Mouse (Mus musculus) urinary bladder, postnatal 14 days (tissue): ENCODE measurements around the gene Lrrc17.

Source experiments
- DNase-seq: peaks from one replicate; pipeline ENCODE4 v3.0.0; 2021; ENCODE audit warnings: low spot score

Lrrc17 gene

DNA sequence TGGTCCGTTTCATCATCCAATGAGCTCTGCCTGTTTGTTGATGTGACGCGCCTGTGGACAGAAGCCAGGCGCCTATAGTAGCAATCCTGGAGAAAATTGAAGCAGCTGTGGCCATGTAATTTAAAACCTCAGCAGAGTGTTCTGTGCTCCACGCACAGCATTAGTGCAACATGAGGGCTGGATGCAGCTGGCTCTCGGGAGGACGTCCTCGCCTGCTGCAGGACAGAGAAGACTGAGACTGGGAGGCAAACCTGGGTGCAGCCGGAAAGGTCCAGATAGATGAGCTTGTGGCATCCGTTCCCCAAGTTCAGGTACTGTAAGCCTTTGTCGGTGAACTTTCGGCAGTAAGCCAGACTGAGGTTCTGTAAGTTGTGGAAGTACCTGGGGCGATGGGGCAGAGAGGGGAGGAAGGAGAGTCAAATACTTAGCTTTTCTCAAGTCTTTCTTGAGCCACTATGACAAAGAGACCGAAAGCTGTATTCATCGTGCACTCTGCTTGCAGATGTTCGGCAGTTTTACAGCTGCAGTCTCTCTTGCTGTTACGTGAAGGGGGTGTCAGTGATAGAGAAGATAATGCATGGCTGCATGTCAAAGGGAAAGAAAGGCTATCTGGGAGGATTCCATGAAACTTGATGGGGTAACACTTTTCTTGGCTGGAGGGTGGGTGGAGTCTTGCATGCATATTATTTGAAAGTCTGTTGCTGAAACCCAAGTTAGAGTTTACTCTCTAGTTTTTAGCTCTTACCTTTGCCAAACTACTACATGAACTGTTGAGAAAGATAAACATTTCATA is at the start of gene Lrrc17:
Gene Lrrc17 (plus strand): TSS at position 151 of the 793 bp plus-strand sequence.
- peak; percentile 19 for DNase-seq

DNA sequence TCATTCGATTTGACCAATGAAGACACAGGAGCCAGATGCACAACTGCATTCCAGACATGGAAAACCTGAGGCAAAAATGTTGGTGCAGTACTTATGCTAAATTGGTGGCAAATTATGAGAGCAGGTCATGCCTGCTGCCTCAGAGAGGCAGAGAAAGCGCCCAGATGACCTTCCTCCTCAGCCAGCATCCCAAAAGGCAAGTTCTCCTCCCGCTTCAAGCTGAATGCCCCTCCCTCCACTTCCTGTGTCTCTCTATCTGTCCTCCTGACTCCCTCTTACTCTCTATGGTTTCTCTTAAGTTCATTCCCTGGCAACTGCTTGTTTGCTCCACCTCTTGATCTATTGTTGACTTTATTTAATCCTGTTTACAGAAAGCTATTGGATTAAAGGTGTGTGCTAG is 48.6 kb upstream of the Lrrc17 start:
- no peak for DNase-seq

DNA sequence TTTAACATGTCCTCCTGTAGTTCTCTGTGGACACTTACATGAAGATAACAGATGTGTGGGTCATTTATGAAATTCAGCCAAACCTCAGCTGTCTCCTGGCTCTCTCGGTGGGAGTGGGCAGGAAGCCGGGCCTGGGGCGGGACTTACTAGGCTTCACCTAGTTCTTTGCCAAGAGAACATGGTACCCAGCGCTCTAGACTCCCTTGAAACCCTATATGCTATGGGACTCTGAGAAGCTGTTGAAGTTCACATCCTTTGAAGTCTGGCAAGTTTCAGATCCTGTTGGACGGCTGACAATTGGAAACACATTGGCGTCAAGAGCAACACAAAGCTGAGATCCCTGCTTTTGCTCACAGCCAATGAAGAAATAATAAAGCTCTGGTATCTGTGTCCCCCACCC is 47.0 kb upstream of the Lrrc17 start:
- DNase-seq = peak; percentile 10

DNA sequence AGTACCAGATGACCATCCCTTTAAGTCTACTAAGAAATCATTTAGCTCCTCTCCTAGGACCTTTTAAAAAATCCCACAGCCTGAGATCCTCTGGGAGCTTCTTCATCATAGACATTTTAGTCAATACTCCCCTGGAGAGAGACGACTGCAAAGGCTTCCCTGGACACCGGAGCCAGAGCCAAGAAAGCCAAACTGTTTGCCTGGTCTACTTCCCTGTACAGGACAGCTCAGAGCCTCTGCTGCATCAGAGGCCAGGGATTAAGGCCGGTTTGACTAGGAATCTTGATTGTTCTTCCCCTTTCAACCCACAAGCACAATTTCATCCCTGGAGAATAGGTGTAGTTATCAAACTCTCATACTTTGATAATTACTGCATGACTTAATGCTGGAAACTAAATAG is 46.5 kb upstream of the Lrrc17 start:
- no peak for DNase-seq

DNA sequence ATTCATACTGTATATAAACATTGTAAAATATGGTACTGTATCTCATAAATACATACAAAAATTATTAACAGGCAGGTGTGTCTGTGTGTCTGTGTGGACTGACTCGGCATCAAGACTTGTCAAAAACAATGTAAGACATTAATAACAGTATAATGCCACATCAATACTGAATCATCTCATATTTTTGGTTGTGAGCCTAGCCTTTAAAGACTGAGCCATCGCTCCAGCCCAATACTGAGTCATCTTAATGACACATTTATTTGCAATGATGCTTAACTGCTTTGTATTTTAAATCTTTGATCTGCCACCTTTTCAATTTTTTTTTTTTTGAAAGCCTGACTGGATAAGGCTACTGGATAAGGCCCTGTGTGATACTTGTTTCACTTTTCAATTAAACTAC is 44.9 kb upstream of the Lrrc17 start:
- no peak for DNase-seq

DNA sequence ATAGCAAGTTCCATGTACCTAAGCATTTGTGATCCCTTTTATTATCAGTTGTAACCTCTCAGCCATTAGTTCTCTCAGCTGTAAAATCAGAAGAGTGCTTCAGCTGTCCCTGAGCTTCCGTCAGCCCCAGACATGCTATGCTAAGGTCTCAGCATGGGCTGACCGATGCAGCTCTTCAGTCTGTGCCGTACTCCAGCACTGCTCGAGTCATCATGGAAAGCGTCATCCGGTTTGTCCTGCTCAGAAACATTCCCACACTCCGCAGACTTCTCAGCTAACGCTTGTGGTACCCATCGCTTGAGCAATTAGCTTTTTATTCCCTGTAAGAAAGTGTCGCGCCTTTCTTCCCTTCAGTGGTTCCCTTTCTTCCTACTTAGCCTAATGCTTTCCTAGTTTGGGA is 44.4 kb upstream of the Lrrc17 start:
- DNase-seq = no peak

DNA sequence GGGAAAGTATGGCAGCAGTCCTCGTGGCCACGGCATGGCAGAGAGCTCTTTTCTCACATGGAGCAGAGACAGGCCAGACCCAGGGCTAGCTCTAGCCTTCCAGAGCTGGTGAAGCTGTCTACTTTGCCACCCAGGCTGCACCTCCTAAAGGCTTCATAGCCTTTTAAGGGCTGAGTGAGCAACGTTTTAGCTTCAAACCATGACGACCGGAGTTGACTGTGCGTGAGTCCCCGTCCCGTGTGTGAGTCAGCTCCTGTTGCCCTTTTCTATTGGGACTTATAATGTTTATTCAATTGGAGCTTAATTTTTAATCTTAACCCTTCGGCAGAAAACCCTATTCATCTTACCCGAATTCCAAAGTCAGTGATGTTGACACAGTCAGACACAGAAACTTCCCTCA is 43.2 kb upstream of the Lrrc17 start:
- DNase-seq = no peak

DNA sequence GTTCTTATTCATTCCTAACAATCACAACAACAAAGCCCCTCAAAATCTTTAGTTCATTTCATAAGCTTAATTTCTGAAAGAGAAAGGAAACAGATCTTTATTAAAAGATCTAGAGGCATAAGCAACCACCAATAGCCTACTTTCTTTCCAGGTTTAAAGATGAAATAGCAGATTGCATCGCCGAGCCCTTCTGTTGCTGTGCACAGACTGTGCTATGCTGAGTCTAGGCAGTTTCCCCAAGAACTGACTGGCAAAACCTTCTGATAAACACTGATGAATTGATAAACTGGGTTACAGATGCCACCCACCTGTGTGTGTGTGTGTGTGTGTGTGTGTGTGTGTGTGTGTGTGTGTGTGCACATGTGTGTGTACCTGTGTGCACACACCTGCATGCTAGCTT is 42.4 kb upstream of the Lrrc17 start:
- DNase-seq = no peak

DNA sequence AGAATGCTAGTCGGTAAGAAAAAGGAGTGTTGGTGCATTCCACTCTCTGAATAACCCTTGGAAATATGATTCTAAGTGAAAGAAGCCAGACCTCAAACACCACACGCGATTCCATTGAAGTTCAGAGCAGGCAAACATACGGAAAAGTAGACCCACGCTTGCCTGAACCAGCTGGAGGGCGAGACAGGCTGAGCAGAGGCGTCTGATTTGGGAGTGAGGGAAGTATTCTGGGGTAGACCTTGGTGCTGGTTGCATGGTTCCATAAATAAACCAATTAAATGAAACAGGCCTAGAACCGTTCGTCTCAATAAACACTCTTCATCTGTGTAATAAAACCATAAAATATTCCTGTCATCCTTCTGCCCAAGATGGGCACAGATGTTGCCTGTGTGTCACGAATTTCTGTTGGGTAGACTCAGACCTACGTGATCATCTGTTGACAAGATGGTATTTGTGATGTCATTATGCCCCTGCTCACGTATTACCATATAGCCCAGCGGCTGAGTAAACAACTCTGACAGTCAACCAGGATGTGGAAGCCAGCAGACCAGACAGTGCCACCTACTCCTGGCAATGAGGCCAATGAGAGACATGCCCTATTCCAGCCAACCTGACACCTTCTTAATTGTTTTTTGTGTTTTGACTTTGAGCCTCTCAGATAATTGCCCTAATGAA is 40.3 kb upstream of the Lrrc17 start:
- no peak for DNase-seq

DNA sequence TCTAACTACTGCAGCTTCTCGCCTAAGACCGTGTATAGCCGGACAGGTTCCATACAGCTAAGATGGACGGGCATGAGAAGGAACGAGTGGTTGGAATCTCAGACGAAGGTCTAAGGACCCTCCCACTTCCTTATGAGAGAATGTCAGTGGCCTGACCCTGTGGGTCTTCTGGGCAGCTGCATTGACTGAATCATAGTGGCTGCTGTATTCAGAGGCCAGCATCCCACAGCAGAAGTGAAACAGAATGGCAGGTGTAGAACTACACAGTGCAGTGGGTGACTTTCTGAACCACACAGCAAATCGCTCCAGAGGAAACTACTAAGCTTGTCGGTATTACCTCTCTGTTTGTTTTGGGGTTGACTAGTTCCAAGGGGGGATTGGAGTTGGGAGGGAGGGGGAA is 38.2 kb upstream of the Lrrc17 start:
- no peak for DNase-seq

DNA sequence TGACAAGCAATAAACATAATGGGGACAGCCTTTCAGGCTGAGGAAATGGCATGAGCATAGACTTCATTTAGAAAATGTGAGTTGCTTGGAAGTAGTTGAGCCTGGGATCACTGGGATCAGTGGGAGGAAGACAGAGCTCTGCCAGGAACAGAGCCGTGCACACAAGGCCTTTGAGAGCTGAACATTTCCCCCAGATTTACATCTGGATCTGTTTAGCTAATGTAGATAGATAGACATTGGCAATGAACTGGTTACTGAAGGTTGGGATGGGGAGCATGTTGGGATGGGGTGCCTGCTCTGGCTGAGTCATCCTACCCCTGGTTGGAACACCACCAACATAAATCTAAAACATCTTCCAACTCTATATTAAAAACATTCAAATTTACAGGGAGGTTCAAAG is 36.5 kb upstream of the Lrrc17 start:
- no peak for DNase-seq

DNA sequence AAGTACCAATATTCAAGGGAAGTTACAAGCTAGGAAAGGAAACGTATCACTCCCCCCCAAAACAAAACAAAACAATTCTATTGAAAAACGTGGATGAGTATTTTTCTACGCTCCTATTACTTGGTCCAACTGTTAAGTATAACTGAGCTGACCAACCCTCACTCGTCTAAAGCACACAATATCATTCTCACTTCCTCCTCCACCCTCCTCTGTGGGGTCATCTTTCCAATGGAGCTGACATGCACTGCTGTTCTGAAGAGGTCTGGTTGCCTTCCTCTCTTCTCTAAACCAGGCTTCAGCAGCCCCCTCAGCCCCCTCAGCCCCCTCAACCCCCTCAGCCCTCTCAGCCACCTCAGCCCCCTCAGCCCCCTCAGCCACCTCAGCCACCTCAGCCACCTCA is 33.6 kb upstream of the Lrrc17 start:
- DNase-seq = no peak

DNA sequence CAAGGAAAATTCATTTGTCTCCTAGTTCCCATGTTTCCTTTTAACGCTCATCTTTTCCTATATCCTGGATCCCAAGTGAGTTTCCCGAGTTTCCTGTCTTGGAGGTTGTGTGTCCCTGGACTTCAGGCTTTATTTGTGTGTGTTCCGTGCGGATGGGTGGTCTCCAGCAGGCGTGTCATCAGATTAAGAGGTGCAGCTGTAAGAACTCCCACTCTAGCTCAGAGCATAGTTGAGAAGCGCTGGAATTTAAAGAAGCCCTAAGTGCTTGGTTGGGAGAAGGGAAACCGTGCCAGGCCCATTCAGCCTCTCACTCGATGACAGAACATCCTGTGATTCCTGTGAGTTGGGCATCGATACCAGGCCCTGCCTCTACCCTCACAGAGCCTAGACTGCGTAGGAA is 30.0 kb upstream of the Lrrc17 start:
- DNase-seq = no peak

DNA sequence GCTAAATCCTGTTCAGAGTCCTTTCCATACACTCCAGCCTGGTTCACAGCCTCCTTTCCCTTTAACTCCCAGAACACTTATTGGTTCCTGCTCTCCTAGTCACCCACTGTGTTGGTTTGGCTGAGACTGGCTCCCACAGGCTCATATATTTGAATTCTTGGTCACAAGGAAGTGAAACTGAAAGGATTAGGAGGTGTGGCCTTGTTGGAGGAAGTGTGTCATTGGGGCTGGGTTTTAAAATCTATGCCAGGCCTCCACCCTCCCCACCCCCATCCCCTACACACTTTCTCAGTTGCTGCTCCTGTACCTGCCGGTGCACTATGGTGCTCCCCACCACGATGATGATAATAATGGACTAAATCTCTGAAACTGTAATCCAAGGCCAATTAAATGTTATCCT is 25.8 kb upstream of the Lrrc17 start:
- no peak for DNase-seq

DNA sequence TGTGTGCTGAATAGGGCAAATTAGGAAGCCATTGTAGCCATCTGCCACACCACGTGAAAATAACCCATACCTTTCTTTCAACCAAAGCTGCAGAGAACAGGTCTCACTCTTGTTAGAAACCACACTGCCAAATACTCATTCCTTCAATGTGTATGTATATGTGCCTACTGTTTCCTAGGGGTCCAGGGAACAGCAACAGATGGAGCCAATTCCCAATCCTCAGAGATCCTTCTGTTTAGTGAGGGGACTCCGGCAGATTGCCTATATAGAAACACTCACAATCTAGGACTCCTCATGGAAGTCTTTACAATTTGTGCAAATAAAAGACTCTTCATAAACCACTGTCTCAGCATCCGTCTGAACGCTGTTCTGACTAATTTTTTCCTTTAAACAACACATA is 25.2 kb upstream of the Lrrc17 start:
- DNase-seq = no peak

DNA sequence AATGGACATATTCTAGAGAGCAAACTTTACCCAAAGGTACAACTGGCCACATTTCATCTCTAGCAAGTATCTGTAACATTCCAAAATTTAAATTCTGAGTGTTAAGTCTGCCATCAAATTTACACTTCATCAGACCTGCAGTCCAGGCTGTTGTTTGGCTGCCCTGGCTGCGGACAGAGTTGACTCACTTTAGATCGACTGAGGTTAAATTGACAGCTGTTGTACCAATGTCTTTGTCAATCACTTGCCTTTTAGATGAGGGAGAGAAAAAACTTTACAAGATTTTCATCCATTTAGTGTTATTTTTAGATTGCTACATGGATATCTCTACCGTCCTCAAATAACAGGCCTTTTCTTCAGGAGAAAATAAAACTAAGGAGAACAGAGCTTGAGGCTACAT is 24.2 kb upstream of the Lrrc17 start:
- DNase-seq = no peak

DNA sequence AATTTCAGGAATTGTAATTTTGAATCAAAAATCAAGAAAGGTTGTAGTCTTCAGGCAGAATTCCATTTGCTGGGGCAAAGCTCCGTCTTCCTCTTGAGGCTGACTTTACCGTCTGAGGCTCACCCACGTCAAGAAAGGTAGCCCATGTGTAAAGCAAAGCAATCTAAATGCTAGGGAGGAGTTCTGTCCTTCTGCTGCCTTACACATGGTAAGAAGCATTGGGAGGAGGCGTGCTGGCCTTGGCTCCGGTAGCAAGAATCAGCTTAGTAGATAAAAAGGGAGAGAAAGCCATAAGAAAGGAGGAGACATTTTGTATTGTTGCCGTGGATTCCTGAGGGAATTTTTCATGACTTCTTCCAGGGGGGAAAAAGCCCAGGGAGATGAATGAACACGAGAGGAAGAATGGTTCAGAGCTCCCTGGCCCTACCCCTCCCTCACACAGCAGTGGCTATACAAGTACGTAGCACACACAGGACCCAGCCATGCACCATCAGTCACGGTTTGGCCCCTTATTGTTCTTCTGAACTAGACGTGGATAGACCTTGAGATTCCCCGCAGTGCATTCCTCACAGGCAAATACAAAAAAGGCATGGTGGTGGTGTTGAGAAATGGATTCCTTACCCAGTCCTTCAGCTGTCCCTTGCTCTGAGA is 16.4 kb upstream of the Lrrc17 start:
- no peak for DNase-seq

DNA sequence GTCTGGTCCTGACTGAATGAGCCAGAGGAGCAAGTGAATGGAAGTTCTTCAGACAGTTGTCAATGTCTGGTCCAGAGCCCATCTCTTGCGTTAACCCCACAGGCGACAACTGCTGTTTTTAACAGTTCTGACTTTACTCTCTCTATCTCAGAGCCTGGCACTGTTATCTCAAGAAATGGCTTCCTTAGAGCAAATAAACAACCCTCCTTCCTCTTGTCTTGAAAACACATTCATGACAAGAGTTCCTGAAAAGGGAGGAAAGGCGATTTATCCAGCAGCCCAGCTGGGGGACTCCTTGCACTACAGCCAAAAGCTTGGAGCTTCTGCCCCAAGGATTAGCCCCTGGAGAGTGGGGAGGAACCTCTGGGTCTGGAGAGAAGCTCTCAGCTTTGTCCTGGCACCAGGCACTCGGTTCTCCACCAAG is 15.9 kb upstream of the Lrrc17 start:
- DNase-seq = peak; percentile 37

DNA sequence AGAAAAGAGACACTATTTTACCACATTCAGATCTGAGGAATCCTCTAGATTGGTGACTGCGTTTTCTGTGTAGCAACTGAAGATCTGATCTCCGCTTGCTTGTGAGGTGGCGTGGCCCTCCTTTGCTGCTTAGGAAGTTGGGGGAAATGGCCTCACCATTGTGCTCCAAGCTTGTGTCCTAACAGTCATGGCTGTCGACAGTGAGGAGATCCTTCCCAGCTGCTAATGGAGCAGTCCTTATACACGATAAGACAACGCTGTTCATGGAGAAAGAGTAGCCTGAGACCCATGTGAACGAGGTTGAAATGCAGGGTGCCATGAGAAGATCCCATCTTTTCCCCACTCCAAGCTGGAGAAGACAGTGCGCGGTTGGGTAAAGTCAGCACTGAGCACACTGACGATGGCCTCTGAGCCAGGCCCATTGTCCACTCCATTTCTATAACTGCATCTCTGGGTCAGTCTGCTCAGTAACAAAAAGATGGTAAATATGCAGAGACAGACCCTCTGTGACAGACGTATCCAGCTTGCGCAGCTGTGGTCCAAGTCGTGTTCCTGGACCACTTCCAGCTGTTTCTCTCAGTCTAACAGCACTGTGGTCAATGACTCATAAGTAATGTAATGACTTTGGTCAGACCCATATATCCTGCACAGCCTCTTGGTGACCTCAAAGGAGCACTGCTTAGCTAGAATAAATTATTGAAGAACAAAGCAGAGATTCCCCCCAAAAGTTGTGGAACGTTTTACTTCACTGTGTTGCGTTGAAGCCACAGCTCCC is 15.1 kb upstream of the Lrrc17 start:
- DNase-seq = peak; percentile 33

DNA sequence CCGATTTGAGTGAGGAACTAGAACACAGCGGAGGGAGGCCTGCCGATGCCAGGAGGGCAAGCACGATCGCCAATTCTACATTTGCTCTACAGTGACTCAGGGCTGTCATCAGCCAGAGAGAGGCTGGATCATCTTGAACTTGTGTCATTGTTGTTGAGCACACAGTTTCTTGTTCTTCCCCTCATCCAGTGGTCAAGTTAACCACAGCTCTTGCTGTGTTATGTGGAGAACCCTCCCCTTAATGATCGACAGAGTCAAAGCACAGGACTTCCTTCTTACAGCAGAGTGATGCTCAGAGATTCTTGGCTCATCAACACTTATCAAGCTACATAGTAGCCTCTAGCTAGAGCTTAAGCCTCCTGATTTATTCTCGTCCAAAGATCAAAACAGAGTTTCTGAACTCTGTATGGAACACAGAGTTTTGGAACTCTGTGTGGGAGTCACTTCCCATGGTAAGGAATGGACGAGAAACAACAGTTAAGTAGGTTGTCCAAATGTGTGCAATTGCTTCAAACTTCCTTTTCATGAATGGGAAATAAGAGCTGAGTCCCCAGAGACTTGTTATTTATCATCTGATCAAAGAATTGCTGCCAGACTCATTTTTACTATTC is 14.1 kb upstream of the Lrrc17 start:
- no peak for DNase-seq

DNA sequence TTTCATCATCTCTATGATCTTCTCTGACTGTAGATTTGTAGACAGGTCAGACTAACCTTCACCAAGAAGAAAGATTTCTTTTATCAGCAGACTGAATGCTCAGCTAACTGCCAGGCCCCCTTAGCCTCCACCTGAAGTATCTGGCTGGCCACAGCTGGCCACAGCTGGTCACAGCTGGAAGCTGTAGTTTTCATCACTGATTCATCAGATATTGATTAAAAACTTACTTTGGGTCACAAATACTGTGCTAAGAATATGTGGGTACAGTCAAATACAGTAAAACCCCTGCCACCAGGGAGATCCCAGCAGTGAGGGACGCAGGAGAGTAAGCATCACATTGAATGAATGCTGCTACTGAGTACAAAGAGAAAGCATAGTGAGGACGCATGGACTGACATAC is 11.2 kb upstream of the Lrrc17 start:
- no peak for DNase-seq

DNA sequence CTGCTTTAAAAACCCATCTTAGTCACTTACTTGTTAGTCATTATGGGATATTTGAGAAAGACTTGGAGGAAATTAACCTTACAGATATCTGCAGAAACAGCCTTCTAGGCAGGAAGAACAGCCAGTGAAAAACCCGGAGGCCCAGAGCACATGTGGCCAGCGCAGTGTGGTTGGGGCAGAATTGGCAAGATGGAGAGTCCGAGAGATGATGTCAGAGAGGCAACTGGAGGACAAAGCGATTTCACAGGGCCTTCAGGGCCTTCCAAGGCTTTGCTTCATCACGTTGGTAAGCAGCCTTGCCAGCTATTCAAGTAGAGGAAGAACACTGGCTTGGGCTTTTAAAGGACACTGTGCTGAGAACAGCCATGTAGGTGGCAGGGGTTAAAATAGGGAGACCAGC is 10.4 kb upstream of the Lrrc17 start:
- no peak for DNase-seq
